Mouse (Mus musculus) cerebellum, postnatal 36 days (tissue): ENCODE data around the gene Kcnk7.

Experiments
- DNase-seq, 2 experiments: peaks; one replicate each; pipeline ENCODE4 v3.0.0; 2021 to 2022; ENCODE audit warnings: mixed read lengths in 2 of 2

The Kcnk7 gene

GRCm38 (mm10) chr19:5690343-5690735, 13.8 kb upstream of the Kcnk7 start:
- DNase-seq: peak; percentile 23 to 34

GRCm38 (mm10) chr19:5691601-5692000, 12.6 kb upstream of the Kcnk7 start:
- no peak for DNase-seq

- no peak for DNase-seq
Measured at GRCm38 (mm10) chr19:5692086-5692912, 11.9 kb upstream of the Kcnk7 start.

- DNase-seq: no peak
Measured at GRCm38 (mm10) chr19:5692913-5693396, 11.2 kb upstream of the Kcnk7 start.

- DNase-seq: no peak
Measured at GRCm38 (mm10) chr19:5693801-5694200, 10.4 kb upstream of the Kcnk7 start.

GRCm38 (mm10) chr19:5695849-5696462, 8.2 kb upstream of the Kcnk7 start:
- DNase-seq: no peak

GRCm38 (mm10) chr19:5704801-5705571, 819 bp downstream of the Kcnk7 start:
- no peak for DNase-seq

GRCm38 (mm10) chr19:5710068-5710467, 5.9 kb downstream of the Kcnk7 start:
- DNase-seq: no peak

- DNase-seq: no peak
Measured at GRCm38 (mm10) chr19:5710581-5710980, 6.4 kb downstream of the Kcnk7 start.

- DNase-seq: peak; percentile 82 to 87
Measured at GRCm38 (mm10) chr19:5711218-5711617, 7.1 kb downstream of the Kcnk7 start.

GRCm38 (mm10) chr19:5711907-5712460, 7.8 kb downstream of the Kcnk7 start:
- DNase-seq: no peak

- DNase-seq: no peak
Measured at GRCm38 (mm10) chr19:5713255-5713654, 9.1 kb downstream of the Kcnk7 start.

GRCm38 (mm10) chr19:5713730-5714129, 9.6 kb downstream of the Kcnk7 start:
- DNase-seq: no peak

GRCm38 (mm10) chr19:5715793-5716688, 11.9 kb downstream of the Kcnk7 start:
- peak; percentile 50 to 59 for DNase-seq

GRCm38 (mm10) chr19:5716955-5717354, 12.8 kb downstream of the Kcnk7 start:
- DNase-seq: no peak

- no peak for DNase-seq
Measured at GRCm38 (mm10) chr19:5721233-5721632, 17.1 kb downstream of the Kcnk7 start.

- no peak for DNase-seq
Measured at GRCm38 (mm10) chr19:5722848-5723425, 18.8 kb downstream of the Kcnk7 start.

- DNase-seq: no peak
Measured at GRCm38 (mm10) chr19:5723934-5724548, 19.9 kb downstream of the Kcnk7 start.

GRCm38 (mm10) chr19:5724549-5724941, 20.4 kb downstream of the Kcnk7 start:
- DNase-seq: no peak

- DNase-seq: no peak
Measured at GRCm38 (mm10) chr19:5725029-5725707, 21.0 kb downstream of the Kcnk7 start.
